Mouse (Mus musculus) hindbrain, embryonic 15.5 days (tissue): ENCODE measurements around the gene Lrrc1. TPM values are rescaled to one million over a fixed set of nuclear protein-coding genes. Genes with fewer than 3 reads are reported as not detected.

Experiments used
- ATAC-seq: fragments of 200-750 bp; cut with Nextera tagmentation; 2 replicates; pipeline ENCODE4 v1.8.0; 2017; ENCODE audit warnings: low read depth, moderate number of reproducible peaks, moderate TSS enrichment; ENCODE audit not compliant: low FRiP score
- H3K27ac ChIP-seq: fragments of 300-500 bp; sonication (generic); replicated peaks from 2 replicates; pipeline ENCODE4 v1.5.1; 2015; ENCODE audit warnings: mild to moderate bottlenecking, inconsistent platforms
- H3K27me3 ChIP-seq: fragments of 300-500 bp; sonication (generic); 2 replicates; pipeline ENCODE4 v1.6.1; 2015; ENCODE audit warnings: control low read depth, inconsistent platforms
- H3K36me3 ChIP-seq: fragments of 300-500 bp; sonication (generic); 2 replicates; pipeline ENCODE4 v1.6.1; 2015; ENCODE audit warnings: control low read depth, inconsistent platforms
- H3K4me1 ChIP-seq: fragments of 300-500 bp; sonication (generic); replicated peaks from 2 replicates; pipeline ENCODE4 v1.6.1; 2015; ENCODE audit warnings: control low read depth, inconsistent platforms
- H3K4me2 ChIP-seq: fragments of 300-500 bp; sonication (generic); 2 replicates; pipeline ENCODE4 v1.6.1; 2015; ENCODE audit warnings: moderate library complexity, mild to moderate bottlenecking, inconsistent platforms
- H3K4me3 ChIP-seq: fragments of 300-500 bp; sonication (generic); 2 replicates; pipeline ENCODE4 v1.5.1; 2015; ENCODE audit warnings: mild to moderate bottlenecking, inconsistent platforms
- H3K9ac ChIP-seq: fragments of 300-500 bp; sonication (generic); 2 replicates; pipeline ENCODE4 v1.6.1; 2015; ENCODE audit warnings: inconsistent platforms
- H3K9me3 ChIP-seq: fragments of 300-500 bp; sonication (generic); 2 replicates; pipeline ENCODE4 v1.6.1; 2016; ENCODE audit warnings: control low read depth, inconsistent platforms
- WGBS: fragments of 180-500 bp; shearing (Covaris S2); methylation state at CpG from one replicate; pipeline ENCODE4 v1.1.7; 2015; 5-methylcytosine and 5-hydroxymethylcytosine counted together
- polyA plus RNA-seq: library from polyadenylated mRNA; unstranded; fragments of >200 nt; fragmentation: Nextera tagmentation; extraction: Ambion mirVana; gene quantifications from 2 replicates; pipeline ENCODE4 v1.2.1, GENCODE M21; 2015

The Lrrc1 gene
- polyA plus RNA-seq, 1 experiment from 2014 or later = 5.9 TPM

DNA sequence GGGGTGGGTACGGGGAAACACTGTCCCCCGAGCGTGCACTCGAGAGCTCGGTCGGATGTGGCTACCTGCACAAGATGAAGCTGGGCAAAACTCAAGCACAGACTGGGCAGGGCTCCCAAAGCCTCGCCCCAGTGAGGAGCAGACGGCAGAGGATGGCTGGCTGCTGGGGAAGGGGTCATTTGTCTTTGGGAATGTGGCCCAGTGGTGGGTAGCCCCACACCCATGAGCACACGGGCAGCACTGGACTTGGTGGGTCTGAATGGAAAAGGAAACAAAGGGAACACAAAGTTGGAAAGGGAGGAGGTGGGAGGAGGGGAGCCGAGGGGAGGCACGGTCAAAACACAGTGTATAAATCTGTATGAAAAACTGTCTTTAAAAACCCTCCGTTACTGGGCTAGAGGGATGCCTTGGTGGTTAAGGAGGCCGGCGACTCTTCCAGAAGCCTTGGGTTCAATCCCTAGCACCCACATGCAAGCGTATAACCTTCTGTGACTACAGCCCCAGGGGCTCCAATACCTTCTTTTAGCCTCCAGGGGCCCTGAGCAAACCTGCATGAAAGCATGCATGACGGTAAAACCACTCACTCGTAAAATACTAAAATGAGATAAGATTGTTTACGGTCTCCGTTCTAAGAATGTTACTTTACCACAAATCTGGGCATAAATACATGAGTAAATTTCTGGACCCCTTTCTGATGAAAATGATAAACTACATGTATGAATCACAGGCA is 89.1 kb downstream of the Lrrc1 start:
- Histone ChIP-seq H3K27ac (no peak overlapping the region), H3K9me3 (no peaks in the 10 kb centered on the region), H3K4me3 (no peak overlapping the region), H3K4me2 (no peak overlapping the region), H3K36me3 (0 out of 2 replicates have a peak, but pooled peaks cover 2% of the 10 kb centered on the region), H3K4me1 (no peaks in the 10 kb centered on the region), H3K9ac (no peak overlapping the region), H3K27me3 (no peaks in the 10 kb centered on the region)
- WGBS = 68% methylated on average over 19 of the region's 19 CpGs
- peak; percentile 39; the same call in 1 of the 2 replicates for ATAC-seq

DNA sequence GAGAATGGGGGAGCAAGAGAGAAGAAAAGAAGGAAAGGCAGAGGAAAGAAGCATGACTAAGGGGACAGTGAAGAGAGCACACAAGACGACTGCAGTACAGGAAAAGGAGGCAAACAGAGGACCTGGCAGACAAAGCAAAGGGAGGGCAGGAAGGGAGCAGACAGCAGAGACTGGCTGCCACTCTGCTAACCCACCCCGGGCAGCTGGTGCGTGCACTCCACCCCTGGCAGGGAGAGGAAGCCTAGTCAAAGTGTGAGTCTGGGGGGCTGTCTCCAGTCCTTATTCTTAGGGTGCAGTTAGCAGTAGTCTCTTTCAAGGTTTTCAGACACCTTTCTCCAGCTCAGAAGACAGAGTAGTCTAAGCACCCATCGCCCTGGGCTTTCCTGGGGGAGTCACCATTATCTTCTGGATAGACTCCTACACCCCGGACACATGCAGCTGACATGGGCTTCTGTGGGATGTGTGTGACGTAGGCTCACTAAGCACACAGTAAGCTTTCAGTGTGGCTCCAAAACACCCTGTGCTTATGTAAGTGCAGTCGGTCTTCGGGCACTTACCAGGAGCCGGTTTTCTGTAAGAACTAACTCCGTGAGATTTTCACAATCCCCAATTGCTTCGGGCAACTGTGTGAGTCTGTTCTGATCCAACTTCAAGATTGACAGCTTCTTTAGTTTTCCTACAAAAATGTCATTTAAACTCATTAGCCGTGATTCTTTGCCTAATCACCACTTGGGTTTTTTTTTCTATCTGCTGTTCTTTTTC is 92.4 kb downstream of the Lrrc1 start:
- Histone ChIP-seq H3K9ac (no peak overlapping the region), H3K27ac (no peak overlapping the region), H3K4me2 (no peak overlapping the region), H3K36me3 (0 out of 2 replicates have a peak, but pooled peaks cover 3% of the 10 kb centered on the region), H3K9me3 (no peaks in the 10 kb centered on the region), H3K4me1 (no peaks in the 10 kb centered on the region), H3K4me3 (no peak overlapping the region), H3K27me3 (no peaks in the 10 kb centered on the region)
- WGBS = 80% methylated on average over 12 of the region's 12 CpGs
- no peak for ATAC-seq

DNA sequence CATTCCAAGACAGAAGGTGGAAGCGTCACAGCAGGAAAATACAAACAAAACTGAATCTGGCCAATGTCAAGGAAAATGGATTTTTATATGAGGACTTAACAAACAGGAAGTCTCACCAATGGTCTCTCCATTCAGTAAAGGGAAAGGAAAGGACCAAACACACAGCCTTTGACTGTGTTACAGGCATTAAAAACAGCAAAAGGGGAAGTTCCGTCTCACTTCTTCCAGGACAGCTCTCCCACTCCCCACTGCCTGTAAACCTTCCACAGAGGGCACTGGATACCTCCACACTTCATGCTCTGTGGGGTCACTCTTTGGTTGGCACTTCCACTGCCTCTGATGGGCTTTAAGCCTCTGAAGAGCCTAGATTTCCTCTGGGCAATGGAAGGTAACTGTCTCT is 94.2 kb downstream of the Lrrc1 start:
- no peaks in the 10 kb centered on the region for H3K27me3 ChIP-seq
- no peaks in the 10 kb centered on the region for H3K9me3 ChIP-seq
- H3K27ac ChIP-seq = no peak overlapping the region
- WGBS = 87% methylated on average over 2 of the region's 2 CpGs
- H3K36me3 ChIP-seq = 0 out of 2 replicates have a peak, but pooled peaks cover 3% of the 10 kb centered on the region
- no peak for ATAC-seq
- H3K4me2 ChIP-seq = no peak overlapping the region
- H3K9ac ChIP-seq = no peak overlapping the region
- no peak overlapping the region for H3K4me3 ChIP-seq
- no peaks in the 10 kb centered on the region for H3K4me1 ChIP-seq

DNA sequence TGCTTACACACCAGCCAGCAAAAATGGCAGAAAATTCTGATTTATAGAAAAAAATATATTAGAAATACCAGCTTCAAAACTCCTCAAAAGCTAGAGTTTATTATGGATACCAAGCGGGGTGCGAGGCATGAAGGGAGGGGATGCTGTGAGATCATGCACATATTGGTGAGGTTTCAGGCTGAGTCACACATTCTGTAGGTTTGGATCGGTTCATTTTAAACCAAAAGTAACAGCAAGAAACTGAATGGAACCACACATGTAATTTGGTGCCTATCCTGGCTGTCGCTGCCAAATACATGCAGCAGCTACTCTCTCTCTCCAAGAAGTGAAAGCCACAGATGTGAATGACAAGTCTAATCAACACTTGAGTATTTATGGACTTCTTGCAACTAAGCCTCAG is 99.8 kb downstream of the Lrrc1 start:
- no peaks in the 10 kb centered on the region for H3K27me3 ChIP-seq
- H3K4me3 ChIP-seq = no peak overlapping the region
- ATAC-seq = no peak
- no peaks in the 10 kb centered on the region for H3K4me1 ChIP-seq
- no peaks in the 10 kb centered on the region for H3K9me3 ChIP-seq
- 96% methylated on average over 4 of the region's 4 CpGs for WGBS
- no peaks in the 10 kb centered on the region for H3K36me3 ChIP-seq
- no peak overlapping the region for H3K9ac ChIP-seq
- H3K27ac ChIP-seq = no peak overlapping the region
- H3K4me2 ChIP-seq = no peak overlapping the region

DNA sequence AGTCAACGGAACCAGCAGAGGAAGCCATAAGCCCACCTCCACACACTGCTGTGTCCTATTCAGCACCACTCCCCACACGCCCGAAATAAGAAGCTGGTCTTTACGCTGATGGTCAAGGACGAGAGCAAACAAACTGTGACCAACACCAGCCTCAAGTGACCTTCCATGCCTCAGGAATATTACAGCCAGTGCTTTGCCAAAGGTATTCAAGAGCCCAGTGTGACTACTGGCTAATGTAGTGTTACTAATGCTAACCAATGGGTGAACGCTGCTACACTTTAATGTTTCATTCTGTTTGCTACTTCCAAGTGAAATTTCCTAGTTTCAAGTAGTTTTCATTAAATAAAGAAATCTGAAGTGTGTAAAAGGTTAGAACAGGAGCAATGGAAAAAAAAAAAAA is 105.3 kb downstream of the Lrrc1 start:
- H3K4me2 ChIP-seq = no peak overlapping the region
- peaks cover 9% of the 10 kb centered on the region for H3K4me1 ChIP-seq
- H3K27me3 ChIP-seq = no peaks in the 10 kb centered on the region
- no peaks in the 10 kb centered on the region for H3K36me3 ChIP-seq
- peak overlapping the region; percentile 44; the same call in 1 of the 2 replicates for H3K27ac ChIP-seq
- no peak overlapping the region for H3K9ac ChIP-seq
- no peak overlapping the region for H3K4me3 ChIP-seq
- WGBS = 84% methylated on average over 6 of the region's 6 CpGs
- no peaks in the 10 kb centered on the region for H3K9me3 ChIP-seq
- 0 out of 2 replicates have a peak, but pooled peaks have one; percentile 10 for ATAC-seq

DNA sequence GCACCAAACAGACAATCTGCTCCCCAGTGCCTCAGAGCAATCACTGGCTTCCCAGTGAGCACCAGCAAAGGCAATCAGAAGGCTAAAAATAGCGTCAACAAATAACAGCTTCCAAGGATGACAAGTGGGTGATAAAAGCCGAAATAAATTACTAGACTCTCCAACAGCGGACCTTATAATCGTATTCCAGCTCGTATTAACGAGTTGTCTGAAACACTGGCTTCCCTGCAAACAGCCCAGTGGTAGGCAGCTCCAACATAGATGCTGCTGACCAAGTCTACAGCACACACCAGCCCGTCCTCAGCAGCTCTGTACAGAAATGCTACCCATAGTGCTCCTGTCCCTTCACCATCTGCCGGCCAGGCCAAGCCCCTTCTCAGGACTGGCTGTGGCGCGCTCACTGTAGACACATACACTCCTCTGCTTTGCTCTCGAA is 105.8 kb downstream of the Lrrc1 start:
- Histone ChIP-seq H3K27ac (peak overlapping the region; percentile 44; the same call in 1 of the 2 replicates), H3K9me3 (no peaks in the 10 kb centered on the region), H3K4me2 (no peak overlapping the region), H3K27me3 (no peaks in the 10 kb centered on the region), H3K4me3 (no peak overlapping the region), H3K9ac (no peak overlapping the region), H3K36me3 (no peaks in the 10 kb centered on the region), H3K4me1 (peaks cover 9% of the 10 kb centered on the region)
- 61% methylated on average over 11 of the region's 11 CpGs for WGBS
- ATAC-seq = peak; percentile 73; the same call in 1 of the 2 replicates

DNA sequence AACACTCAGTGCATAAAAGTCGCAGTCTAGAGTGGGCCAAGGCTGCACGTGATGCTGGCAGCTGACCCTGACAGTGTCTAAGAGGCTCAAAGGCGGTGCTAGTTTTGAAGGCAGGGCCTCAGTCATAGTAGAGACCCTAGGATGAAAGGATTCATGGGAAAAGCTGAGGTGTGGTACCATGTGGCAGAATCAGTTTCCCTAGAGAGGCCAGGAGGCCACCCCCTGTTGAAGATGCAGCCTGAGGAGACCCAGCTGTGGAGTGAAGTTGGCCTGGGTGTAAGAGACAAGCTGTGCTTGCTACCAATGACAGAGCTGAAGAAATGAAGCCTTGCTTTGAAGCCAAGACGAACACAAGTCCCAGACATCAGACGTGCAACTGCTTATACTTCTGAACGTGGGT is 107.5 kb downstream of the Lrrc1 start:
- Histone ChIP-seq H3K9me3 (no peaks in the 10 kb centered on the region), H3K27ac (no peak overlapping the region), H3K27me3 (no peaks in the 10 kb centered on the region), H3K9ac (no peak overlapping the region), H3K36me3 (no peaks in the 10 kb centered on the region), H3K4me3 (no peak overlapping the region), H3K4me2 (no peak overlapping the region), H3K4me1 (peaks cover 9% of the 10 kb centered on the region)
- no peak for ATAC-seq
- 93% methylated on average over 6 of the region's 6 CpGs for WGBS

DNA sequence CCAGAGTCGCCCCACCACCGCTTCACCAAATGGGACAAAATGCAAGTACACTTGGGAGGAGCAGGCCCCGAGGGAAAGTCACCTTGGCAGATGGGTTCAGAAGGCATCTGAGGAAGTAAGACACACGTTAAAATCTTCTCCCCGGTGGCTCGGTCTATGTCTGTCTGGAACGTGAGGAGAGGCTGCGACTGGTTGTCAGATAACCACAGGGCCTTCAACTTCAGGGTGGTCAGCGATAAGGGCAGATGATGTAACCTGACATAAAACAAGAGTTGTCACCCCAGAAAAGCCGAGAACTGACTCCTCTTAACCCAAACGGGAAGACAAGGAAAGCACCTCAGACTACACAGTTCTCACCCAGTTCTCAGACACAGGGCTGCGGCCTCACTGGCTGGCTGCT is 109.7 kb downstream of the Lrrc1 start:
- H3K4me1 ChIP-seq = peaks cover 9% of the 10 kb centered on the region

DNA sequence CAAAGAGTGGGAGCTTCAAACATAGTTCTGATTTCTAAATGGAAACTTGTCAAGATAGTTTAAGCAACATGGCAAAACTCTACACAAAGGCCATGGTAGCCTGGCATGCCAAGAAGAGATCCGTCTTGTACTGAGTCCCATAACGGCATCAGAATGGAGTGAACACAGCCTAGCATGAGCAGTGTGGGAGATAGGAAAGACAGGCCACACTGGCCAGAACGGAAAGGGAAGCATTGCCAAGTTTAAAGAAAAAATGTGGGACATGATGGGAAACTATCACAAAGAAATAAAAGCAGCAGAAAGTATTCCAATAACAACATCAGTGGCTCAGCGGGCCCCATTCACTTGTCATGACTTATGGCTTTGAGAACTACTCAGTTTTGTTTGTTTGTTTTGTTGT is 111.2 kb downstream of the Lrrc1 start:
- no peak for ATAC-seq
- Histone ChIP-seq H3K27me3 (no peaks in the 10 kb centered on the region), H3K27ac (no peak overlapping the region), H3K9ac (no peak overlapping the region), H3K4me3 (no peak overlapping the region), H3K36me3 (no peaks in the 10 kb centered on the region), H3K4me1 (0 out of 2 replicates have a peak, but pooled peaks cover 1% of the 10 kb centered on the region), H3K9me3 (no peaks in the 10 kb centered on the region), H3K4me2 (no peak overlapping the region)
- WGBS = 89% methylated on average over 4 of the region's 4 CpGs

More for the DNA sequence above, 109.7 kb downstream of the Lrrc1 start:
- Histone ChIP-seq H3K4me2 (no peak overlapping the region), H3K9me3 (no peaks in the 10 kb centered on the region), H3K9ac (no peak overlapping the region), H3K36me3 (no peaks in the 10 kb centered on the region), H3K27me3 (no peaks in the 10 kb centered on the region), H3K4me3 (no peak overlapping the region), H3K27ac (no peak overlapping the region)
- WGBS = 83% methylated on average over 12 of the region's 12 CpGs
- no peak for ATAC-seq

DNA sequence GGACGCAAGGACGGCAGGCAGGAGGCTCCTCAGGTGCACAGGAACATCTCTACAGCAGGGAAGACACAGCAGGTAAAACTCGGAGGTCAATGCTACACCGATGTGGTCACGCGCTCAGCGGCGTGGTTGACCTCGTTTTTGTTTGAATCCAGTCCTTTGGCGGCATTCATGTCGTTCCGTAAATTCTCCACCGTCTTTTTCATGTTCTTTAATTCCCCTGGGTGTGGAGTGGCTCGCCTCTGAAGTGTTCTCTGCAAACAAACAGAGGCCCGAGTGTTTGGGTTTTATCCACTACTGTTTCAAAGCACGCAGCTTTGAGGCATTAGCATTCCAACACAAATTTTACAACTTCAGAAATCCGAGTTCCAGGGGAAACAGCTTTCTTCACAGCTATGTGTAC is 112.6 kb downstream of the Lrrc1 start:
- H3K9ac ChIP-seq = no peak overlapping the region
- H3K27ac ChIP-seq = no peak overlapping the region
- no peak overlapping the region for H3K4me2 ChIP-seq
- WGBS = 87% methylated on average over 17 of the region's 17 CpGs
- H3K9me3 ChIP-seq = no peaks in the 10 kb centered on the region
- no peaks in the 10 kb centered on the region for H3K27me3 ChIP-seq
- H3K4me1 ChIP-seq = peaks cover 15% of the 10 kb centered on the region
- no peak overlapping the region for H3K4me3 ChIP-seq
- no peak for ATAC-seq
- H3K36me3 ChIP-seq = no peaks in the 10 kb centered on the region

DNA sequence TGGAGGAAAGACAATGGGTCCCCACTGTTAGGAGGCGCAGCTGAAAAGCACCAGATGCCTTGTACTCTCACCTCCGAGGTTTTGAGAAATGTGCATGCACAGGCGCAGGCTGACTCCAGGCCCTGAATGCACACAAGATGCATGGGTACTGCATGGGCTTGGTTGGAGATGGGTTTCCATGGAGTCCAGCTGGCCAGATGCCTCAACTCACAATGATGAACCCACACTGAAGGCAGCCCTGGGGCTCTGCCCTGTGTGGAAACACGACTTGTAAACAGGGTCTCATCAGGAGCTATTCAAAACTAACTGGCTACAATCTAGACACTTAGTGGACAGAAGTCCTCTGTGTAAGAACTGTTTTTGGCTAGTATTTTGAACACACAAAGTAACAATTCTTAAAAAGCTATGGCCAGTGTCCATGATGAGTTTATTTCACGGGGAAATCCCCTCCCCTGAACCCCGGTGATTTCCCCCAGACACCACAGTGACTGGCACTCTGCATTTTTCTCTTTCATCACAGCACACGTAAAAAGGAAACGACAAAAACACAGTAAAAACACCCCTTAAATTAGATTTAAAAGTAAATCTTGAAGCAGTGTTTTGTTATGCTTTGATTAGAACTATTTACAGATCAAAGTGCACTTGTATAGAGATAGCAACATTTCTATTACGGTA is 114.1 kb downstream of the Lrrc1 start:
- Histone ChIP-seq H3K9me3 (no peaks in the 10 kb centered on the region), H3K4me1 (peaks cover 18% of the 10 kb centered on the region), H3K4me3 (no peak overlapping the region), H3K27me3 (no peaks in the 10 kb centered on the region), H3K9ac (no peak overlapping the region), H3K4me2 (no peak overlapping the region), H3K27ac (no peak overlapping the region), H3K36me3 (no peaks in the 10 kb centered on the region)
- 72% methylated on average over 9 of the region's 9 CpGs for WGBS
- ATAC-seq = peak; percentile 20; the same call in 1 of the 2 replicates
